In the genomic region with DNA sequence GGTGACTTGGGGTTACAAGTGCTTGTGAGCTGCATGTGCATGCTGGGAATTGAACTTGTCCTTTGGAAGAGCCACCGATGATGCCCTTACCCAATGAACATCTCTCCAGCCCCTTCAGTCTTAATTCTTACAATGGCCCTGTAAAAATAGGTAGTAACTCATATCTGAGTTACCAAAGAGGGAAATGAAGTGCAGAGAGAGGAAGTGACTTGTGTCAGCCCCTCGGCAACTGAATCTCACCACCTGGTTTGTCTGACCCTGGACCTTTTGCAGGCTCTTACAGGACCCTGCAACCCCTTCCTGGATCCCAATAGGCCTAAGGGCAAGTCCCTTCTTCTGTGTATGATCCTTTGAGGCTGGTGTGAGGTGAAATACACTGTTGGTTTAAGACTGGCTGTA, we compare ENCODE assay signal across 1 mouse cellular context.
TF ChIP-seq lines count a peak whose summit lies in the region.

No protein-coding gene starts in this region.

TF ChIP-seq in MEL, 35 proteins besides CTCF, POLR2A, EP300 and RAD21 (continued from another document):
- TF ChIP-seq CHD1 (IDR thresholded peaks at IDR 0.05; ENCODE audit: low read depth, low read length): no peak
- TF ChIP-seq GATA1 (IDR thresholded peaks at IDR 0.05; ENCODE audit: low read depth, low read length): no peak
- no peak for TF ChIP-seq MYB (IDR thresholded peaks at IDR 0.05; ENCODE audit: low read depth, low read length)
- no peak for TF ChIP-seq HCFC1 (IDR thresholded peaks at IDR 0.05; ENCODE audit: low read depth, low read length)
- no peak for TF ChIP-seq MAZ (IDR thresholded peaks at IDR 0.05; ENCODE audit: low read depth, low read length)
- no peak for TF ChIP-seq POLR2AphosphoS5 (IDR thresholded peaks at IDR 0.05; ENCODE audit: borderline replicate concordance, low read depth, low read length)
- TF ChIP-seq USF1 (IDR thresholded peaks at IDR 0.05; ENCODE audit: low read depth, low read length): no peak
- TF ChIP-seq ELF1 (IDR thresholded peaks at IDR 0.05; ENCODE audit: low read depth, low read length): no peak
- no peak for TF ChIP-seq ZC3H11A (IDR thresholded peaks at IDR 0.05; ENCODE audit: low read depth, low read length)
